In genomic region chr10:88327160-88328055, GRCm38 (mm10) we compare ENCODE assay signal across 8 mouse cellular contexts. TPM values are rescaled to one million over a fixed set of nuclear protein-coding genes. Genes with fewer than 3 reads are reported as not detected.
A peak's percentile ranks its signal among the peaks of the same experiment; 100 is the strongest.
DNase-seq lines count a peak whose midpoint lies in the region; ATAC-seq and TF ChIP-seq lines count a peak whose summit lies in the region.

No protein-coding gene starts in this region.

- intact Hi-C loops in heart, adult 2 months (cut with DNase I): loop anchor here (1.0 to 10.0 kb wide), 6 partner anchors 353 to 1300 kb away; partner anchors contain the start of gene Igf1

- DNase-seq in 416B (ENCODE audit: low read depth): peak; percentile 83
- peak; percentile 83 for DNase-seq in adrenal gland, postnatal 14 days
- DNase-seq in embryonic facial prominence, embryonic 10.5 days (ENCODE audit: low spot score): peak; percentile 68
- DNase-seq in heart, adult 2 months: peak; percentile 60 to 67
- DNase-seq in kidney, adult 2 months: peak; percentile 74
- peak; percentile 80 for DNase-seq in limb, embryonic 10.5 days (ENCODE audit: low spot score)
- DNase-seq in midbrain, embryonic 14.5 days: peak; percentile 91
- peak; percentile 28 to 52 for DNase-seq in spleen, adult 2 months (ENCODE audit: low read depth in 1 of 2, low spot score in 2 of 2)

- TF ChIP-seq POLR2A in heart, adult 2 months (IDR thresholded peaks at IDR 0.05; ENCODE audit: insufficient read depth, low read depth, low read length): no peak
- no peak for TF ChIP-seq POLR2A in kidney, adult 2 months (IDR thresholded peaks at IDR 0.05; ENCODE audit: low read depth, low read length)
- no peak for TF ChIP-seq POLR2A in spleen, adult 2 months (IDR thresholded peaks at IDR 0.05; ENCODE audit: low read depth, low read length)

- TF ChIP-seq EP300 in heart, adult 2 months (IDR thresholded peaks at IDR 0.05; ENCODE audit: insufficient read depth, low read depth, low read length): no peak

- H3K9me3 ChIP-seq in embryonic facial prominence, embryonic 10.5 days: no peaks in the 10 kb centered on the region
- H3K9me3 ChIP-seq in limb, embryonic 10.5 days (replicated peaks): no peaks in the 10 kb centered on the region
- H3K9me3 ChIP-seq in midbrain, embryonic 14.5 days (ENCODE audit: control insufficient read depth, low read length): no peaks in the 10 kb centered on the region

- no peaks in the 10 kb centered on the region for H3K4me1 ChIP-seq in embryonic facial prominence, embryonic 10.5 days
- peaks cover 1% of the 10 kb centered on the region; the same call in 1 of the 2 replicates for H3K4me1 ChIP-seq in heart, adult 2 months (ENCODE audit: control insufficient read depth, insufficient read depth, low read length)
- no peaks in the 10 kb centered on the region for H3K4me1 ChIP-seq in kidney, adult 2 months (ENCODE audit: control insufficient read depth, insufficient read depth, low read length)
- H3K4me1 ChIP-seq in limb, embryonic 10.5 days: peaks cover 5% of the 10 kb centered on the region; the same call in 1 of the 2 replicates
- no peaks in the 10 kb centered on the region for H3K4me1 ChIP-seq in midbrain, embryonic 14.5 days (ENCODE audit: control insufficient read depth, insufficient read depth, low read length)
- H3K4me1 ChIP-seq in spleen, adult 2 months (ENCODE audit: control insufficient read depth, insufficient read depth, insufficient read length): no peaks in the 10 kb centered on the region

- 53% methylated on average over 11 of the region's 11 CpGs for WGBS in embryonic facial prominence, embryonic 10.5 days
- WGBS in heart, adult 2 months: 43% methylated on average over 11 of the region's 11 CpGs
- 45% methylated on average over 11 of the region's 11 CpGs for WGBS in kidney, adult 2 months
- 55% methylated on average over 11 of the region's 11 CpGs for WGBS in limb, embryonic 10.5 days
- 49% methylated on average over 11 of the region's 11 CpGs for WGBS in midbrain, embryonic 14.5 days
- 48% methylated on average over 11 of the region's 11 CpGs for WGBS in spleen, adult 2 months

- no peak overlapping the region for H3K4me3 ChIP-seq in embryonic facial prominence, embryonic 10.5 days
- no peak overlapping the region for H3K4me3 ChIP-seq in heart, adult 2 months
- no peak overlapping the region for H3K4me3 ChIP-seq in kidney, adult 2 months (ENCODE audit: insufficient read depth, low read depth, low read length)
- H3K4me3 ChIP-seq in limb, embryonic 10.5 days: no peak overlapping the region
- H3K4me3 ChIP-seq in midbrain, embryonic 14.5 days (replicated peaks; ENCODE audit: low read depth, low read length): no peak overlapping the region
- H3K4me3 ChIP-seq in spleen, adult 2 months (ENCODE audit: extremely low read depth, insufficient read depth, insufficient read length): no peak overlapping the region

- no peaks in the 10 kb centered on the region for H3K79me2 ChIP-seq in heart, adult 2 months (replicated peaks; ENCODE audit: control insufficient read depth, insufficient read depth, low read length)

- ATAC-seq in midbrain, embryonic 14.5 days (ENCODE audit: low FRiP score, low TSS enrichment): peak; percentile 76

- no peak; the same call in 1 of the 2 replicates for TF ChIP-seq CTCF in heart, adult 2 months (IDR thresholded peaks at IDR 0.05)
- TF ChIP-seq CTCF in kidney, adult 2 months (conservative IDR thresholded peaks at IDR 0.05; ENCODE audit: insufficient read depth, insufficient read length, low read depth, low read length): peak; percentile 66
- peak; percentile 41; the same call in 1 of the 2 replicates for TF ChIP-seq CTCF in spleen, adult 2 months (IDR thresholded peaks at IDR 0.05; ENCODE audit: extremely low read depth, insufficient read depth, insufficient read length, insufficient replicate concordance)

- H3K9ac ChIP-seq in heart, adult 2 months (ENCODE audit: low read depth, low read length): peak overlapping the region; percentile 51; the same call in 1 of the 2 replicates
- no peak overlapping the region for H3K9ac ChIP-seq in midbrain, embryonic 14.5 days (replicated peaks; ENCODE audit: low read length)

- no peaks in the 10 kb centered on the region for H3K36me3 ChIP-seq in embryonic facial prominence, embryonic 10.5 days (replicated peaks)
- H3K36me3 ChIP-seq in heart, adult 2 months (ENCODE audit: control insufficient read depth, insufficient read depth, low read length): no peaks in the 10 kb centered on the region
- no peaks in the 10 kb centered on the region for H3K36me3 ChIP-seq in kidney, adult 2 months (ENCODE audit: control insufficient read depth, insufficient read depth, low read length)
- no peaks in the 10 kb centered on the region for H3K36me3 ChIP-seq in limb, embryonic 10.5 days
- no peaks in the 10 kb centered on the region for H3K36me3 ChIP-seq in midbrain, embryonic 14.5 days (ENCODE audit: control insufficient read depth, insufficient read depth, low read length)
- H3K36me3 ChIP-seq in spleen, adult 2 months (ENCODE audit: control insufficient read depth, insufficient read depth, low read length): no peaks in the 10 kb centered on the region

- H3K4me2 ChIP-seq in midbrain, embryonic 14.5 days (ENCODE audit: low read length): peak overlapping the region; percentile 39

- H3K27ac ChIP-seq in embryonic facial prominence, embryonic 10.5 days (replicated peaks): peak overlapping the region; percentile 44
- H3K27ac ChIP-seq in heart, adult 2 months: no peak overlapping the region
- H3K27ac ChIP-seq in kidney, adult 2 months (ENCODE audit: insufficient read depth, low read depth, low read length): no peak overlapping the region
- no peak overlapping the region for H3K27ac ChIP-seq in limb, embryonic 10.5 days
- H3K27ac ChIP-seq in midbrain, embryonic 14.5 days (replicated peaks; ENCODE audit: low read depth, low read length): no peak overlapping the region
- H3K27ac ChIP-seq in spleen, adult 2 months (ENCODE audit: insufficient read depth, low read length): no peak overlapping the region

- no peaks in the 10 kb centered on the region for H3K27me3 ChIP-seq in embryonic facial prominence, embryonic 10.5 days (replicated peaks; ENCODE audit: low read depth, poor library complexity, severe bottlenecking)
- no peaks in the 10 kb centered on the region for H3K27me3 ChIP-seq in heart, adult 2 months (ENCODE audit: control insufficient read depth, insufficient read depth, low read length)
- no peaks in the 10 kb centered on the region for H3K27me3 ChIP-seq in kidney, adult 2 months (replicated peaks; ENCODE audit: control insufficient read depth, insufficient read depth, low read length)
- H3K27me3 ChIP-seq in limb, embryonic 10.5 days (ENCODE audit: low read depth, poor library complexity, severe bottlenecking): no peaks in the 10 kb centered on the region
- no peaks in the 10 kb centered on the region for H3K27me3 ChIP-seq in midbrain, embryonic 14.5 days (ENCODE audit: control insufficient read depth, insufficient read depth, low read length)
- no peaks in the 10 kb centered on the region for H3K27me3 ChIP-seq in spleen, adult 2 months (ENCODE audit: control insufficient read depth, insufficient read depth, low read length)

RNA-seq across cellular contexts. Expression of gene Dram1, which starts 51.5 kb away (rescaled TPM):
- total RNA-seq in adrenal gland, postnatal 14 days (2021): 6.0 and 7.8 TPM in 2 replicates
- polyA plus RNA-seq in embryonic facial prominence, embryonic 10.5 days (2016; fragmentation: Nextera tagmentation; extraction: Ambion mirVana): 0.29 and 0.39 TPM in 2 replicates
- total RNA-seq in heart, adult 2 months (2021): 1 to 10 TPM; 3.7 to 4.5 TPM
- polyA plus RNA-seq in heart, adult 2 months (2012; rRNA removed): 6.8 and 7.6 TPM in 2 replicates
- 16.4 and 18.5 TPM in 2 replicates for polyA plus RNA-seq in kidney, adult 2 months (2012; rRNA removed)
- 0.21 and 0.26 TPM in 2 replicates for polyA plus RNA-seq in limb, embryonic 10.5 days (2016; fragmentation: Nextera tagmentation; extraction: Ambion mirVana)
- polyA plus RNA-seq in midbrain, embryonic 14.5 days (2014; fragmentation: Nextera tagmentation; extraction: Ambion mirVana): 0.18 and 0.50 TPM in 2 replicates
- 13.1 and 20.7 TPM in 2 replicates for polyA plus RNA-seq in spleen, adult 2 months (2012; rRNA removed)

RNA-seq across cellular contexts. Expression of gene Gnptab, which starts 51.5 kb away (rescaled TPM):
- total RNA-seq in adrenal gland, postnatal 14 days (2021): 25.0 and 26.1 TPM in 2 replicates
- 8.4 and 9.0 TPM in 2 replicates for polyA plus RNA-seq in embryonic facial prominence, embryonic 10.5 days (2016; fragmentation: Nextera tagmentation; extraction: Ambion mirVana)
- 10 to 100 TPM; 24.3 to 27.6 TPM for total RNA-seq in heart, adult 2 months (2021)
- polyA plus RNA-seq in heart, adult 2 months (2012; rRNA removed): 11.7 and 19.3 TPM in 2 replicates
- 12.6 and 12.8 TPM in 2 replicates for polyA plus RNA-seq in kidney, adult 2 months (2012; rRNA removed)
- polyA plus RNA-seq in limb, embryonic 10.5 days (2016; fragmentation: Nextera tagmentation; extraction: Ambion mirVana): 7.1 and 8.6 TPM in 2 replicates
- polyA plus RNA-seq in midbrain, embryonic 14.5 days (2014; fragmentation: Nextera tagmentation; extraction: Ambion mirVana): 18.1 and 20.0 TPM in 2 replicates
- 6.8 and 8.3 TPM in 2 replicates for polyA plus RNA-seq in spleen, adult 2 months (2012; rRNA removed)

Comparison
In these comparisons a context has a peak if more than half of its experiments do, and no peak if none do; other contexts are left out.
1. DNase-seq: peak in every context shown above with its lines; median percentile 91 in midbrain, embryonic 14.5 days; 83 in 416B; 83 in adrenal gland, postnatal 14 days; 80 in limb, embryonic 10.5 days; 74 in kidney, adult 2 months; 68 in embryonic facial prominence, embryonic 10.5 days; 64 in heart, adult 2 months; 40 in spleen, adult 2 months.